Mouse (Mus musculus) cerebellum, postnatal 4 days (tissue): ENCODE results near the gene Ankrd60.

Experiments used
- DNase-seq, 2 experiments: peaks; one replicate each; pipeline ENCODE4 v3.0.0; 2022; ENCODE audit warnings: low spot score in 2 of 2, mixed read lengths in 1 of 2

The Ankrd60 gene

DNA sequence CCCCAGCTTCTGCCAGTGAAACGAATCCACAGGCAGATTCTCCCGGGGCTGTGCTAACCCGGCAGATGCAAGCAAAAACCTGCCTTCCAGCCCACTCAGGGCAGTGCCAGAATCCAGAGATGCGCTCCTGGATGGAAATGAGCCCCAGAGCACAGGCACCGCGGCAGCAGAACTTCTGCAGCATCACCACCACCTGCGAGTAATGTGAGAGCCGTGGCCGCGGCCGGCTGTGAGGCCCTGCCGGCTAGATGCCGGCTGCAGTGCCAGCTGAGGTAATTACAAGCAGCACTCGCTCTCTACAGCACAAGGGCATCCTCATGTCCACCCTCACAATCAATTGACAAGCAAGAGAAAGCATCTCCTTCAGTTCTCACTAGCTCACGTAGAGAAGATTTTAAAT, 6.2 kb upstream of the Ankrd60 start:
- DNase-seq, result no peak

DNA sequence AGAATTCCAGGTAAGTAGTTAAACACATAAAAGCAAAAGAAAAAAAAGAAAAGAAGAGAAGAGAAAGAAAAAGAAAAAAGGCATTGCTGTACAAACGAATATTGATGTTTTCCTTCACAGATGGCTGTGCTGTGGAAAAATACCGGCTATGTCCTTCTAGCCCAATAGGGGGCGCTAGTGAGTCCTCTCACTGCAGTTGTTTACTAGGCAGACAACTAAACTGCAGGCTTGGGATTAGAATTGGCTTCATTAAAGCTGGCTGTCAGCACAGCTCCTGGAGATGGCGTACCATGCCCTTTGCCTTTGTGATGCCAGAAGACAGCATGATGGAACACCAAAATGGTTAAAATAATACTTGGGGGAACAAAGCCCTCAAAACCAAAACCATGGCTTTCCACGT, 5.3 kb upstream of the Ankrd60 start:
- peak in 1 of 2 experiments; percentile 39 for DNase-seq

DNA sequence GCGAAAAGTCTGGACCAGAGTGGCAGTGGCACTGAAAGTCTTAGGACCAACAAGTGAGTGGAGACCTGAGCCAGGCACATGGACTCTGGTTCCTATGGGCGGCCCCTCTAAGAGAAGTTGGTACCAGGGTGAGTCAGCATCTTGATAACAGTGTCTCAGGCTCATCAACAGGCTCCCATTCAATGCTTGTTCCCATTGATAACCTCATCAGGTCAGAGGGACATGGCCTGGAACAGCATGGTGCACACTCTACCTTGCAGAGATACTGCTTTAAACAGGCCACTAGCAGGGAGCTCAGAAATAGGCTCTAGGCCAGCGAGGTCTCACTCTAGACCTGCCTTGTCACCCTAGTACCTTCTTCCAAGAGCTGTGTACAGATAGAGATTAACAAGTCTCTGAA, 4.7 kb upstream of the Ankrd60 start:
- DNase-seq, result no peak

DNA sequence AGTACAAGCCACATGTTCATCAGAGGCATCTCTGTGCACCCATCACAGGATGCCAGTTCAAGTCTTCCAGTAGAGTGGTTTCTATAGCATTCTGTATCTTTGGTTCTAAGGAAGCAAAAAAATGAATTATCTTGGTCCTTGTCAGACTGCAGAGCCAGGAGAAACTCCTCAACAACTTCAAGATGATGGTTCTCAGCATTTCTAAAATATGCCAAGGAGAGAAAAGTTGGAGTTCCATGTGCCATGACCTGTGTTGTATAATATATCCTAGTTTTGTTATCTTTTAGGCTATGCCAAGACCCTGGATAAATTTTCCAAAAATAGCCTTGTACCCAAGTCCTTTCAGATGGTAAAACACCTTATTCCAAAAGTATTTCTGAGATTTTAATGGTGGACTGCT, 2.9 kb upstream of the Ankrd60 start:
- DNase-seq, result no peak

DNA sequence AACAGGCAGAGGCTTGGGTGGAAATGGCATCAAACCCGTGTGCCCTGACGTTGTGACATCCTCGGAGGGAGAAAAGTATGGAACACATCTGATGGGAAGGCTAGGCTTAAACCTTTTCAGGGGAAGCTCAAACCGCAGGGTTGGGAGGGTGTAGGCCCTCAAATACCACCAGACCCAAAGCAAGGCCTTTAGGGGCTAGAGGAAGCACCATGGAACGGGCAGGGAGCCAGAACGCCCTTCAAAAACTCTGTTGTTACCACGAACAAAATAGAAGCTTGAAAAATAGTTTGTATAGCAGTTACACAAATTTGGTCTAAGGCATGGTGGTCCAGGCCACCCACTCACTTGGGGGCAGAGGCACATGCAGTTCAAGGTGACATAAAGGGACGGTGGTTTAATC, 430 bp upstream of the Ankrd60 start:
- DNase-seq, result no peak

DNA sequence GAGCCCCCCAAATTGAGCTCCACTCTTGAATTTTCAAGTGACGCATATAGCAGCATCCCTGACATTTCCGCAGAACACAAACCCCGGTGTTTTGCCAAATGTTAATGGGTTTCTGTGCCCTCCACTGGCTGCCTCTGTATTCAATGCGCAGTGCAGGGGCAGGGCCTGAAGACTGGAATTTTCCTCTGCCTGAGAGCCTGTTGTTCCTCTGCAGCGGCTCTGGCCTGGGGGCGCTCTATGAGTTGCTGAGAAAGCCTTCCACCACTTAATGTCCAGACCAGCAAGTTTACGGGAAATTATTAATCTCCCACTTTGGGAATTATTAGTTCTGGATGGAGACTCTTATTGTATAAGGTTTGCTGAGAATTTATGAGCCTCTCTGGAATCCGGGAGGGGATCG, 14.0 kb downstream of the Ankrd60 start:
- DNase-seq, result no peak

DNA sequence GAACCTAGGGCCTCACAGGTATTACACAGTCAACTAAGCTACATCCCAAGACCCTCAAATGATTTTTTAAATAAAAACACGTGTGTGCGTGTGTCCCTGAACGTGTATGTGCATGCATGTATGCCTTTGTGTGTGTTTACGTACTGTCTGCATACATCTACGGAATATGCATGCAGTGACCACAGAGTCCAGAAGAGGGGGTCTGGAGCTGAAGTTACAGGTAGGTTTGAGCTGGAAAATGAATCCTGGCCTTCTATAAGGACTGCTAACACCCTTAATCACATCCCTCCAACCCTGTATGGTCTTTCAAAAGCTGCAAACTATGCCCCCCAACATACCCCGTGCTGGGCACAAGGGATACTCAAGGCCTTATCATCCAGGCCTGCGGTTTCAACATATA, 14.8 kb downstream of the Ankrd60 start:
- DNase-seq, result peak in 1 of 2 experiments; percentile 37

DNA sequence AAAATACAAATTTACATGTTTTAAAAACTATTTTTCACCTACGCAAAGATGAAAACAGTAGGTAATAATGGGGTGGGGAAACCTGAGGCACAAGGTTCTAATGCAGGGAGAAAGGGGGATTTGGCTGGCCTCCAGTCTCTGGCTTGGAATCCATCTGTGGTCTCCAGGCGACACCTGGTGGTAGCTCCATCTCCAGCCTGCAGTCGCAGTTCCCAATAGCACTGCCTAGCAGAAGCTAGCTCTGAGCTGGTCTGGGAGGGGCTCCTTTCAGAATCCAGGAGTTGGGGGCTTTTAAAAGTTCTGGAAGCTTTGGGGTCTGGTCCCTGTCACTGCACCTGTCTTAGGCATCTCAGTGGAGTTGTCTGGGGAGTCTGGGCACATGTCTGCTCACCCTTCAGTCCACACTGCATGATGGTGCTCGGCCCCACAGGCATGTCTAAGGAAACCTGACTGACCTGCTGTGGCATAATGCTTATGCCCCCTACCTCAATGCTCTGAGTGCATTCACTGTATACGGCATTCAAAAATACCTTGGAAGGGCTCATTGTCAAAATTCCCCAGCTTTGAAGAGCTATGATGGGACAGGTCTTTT, 16.2 kb downstream of the Ankrd60 start:
- peak; percentile 78 to 87 for DNase-seq

DNA sequence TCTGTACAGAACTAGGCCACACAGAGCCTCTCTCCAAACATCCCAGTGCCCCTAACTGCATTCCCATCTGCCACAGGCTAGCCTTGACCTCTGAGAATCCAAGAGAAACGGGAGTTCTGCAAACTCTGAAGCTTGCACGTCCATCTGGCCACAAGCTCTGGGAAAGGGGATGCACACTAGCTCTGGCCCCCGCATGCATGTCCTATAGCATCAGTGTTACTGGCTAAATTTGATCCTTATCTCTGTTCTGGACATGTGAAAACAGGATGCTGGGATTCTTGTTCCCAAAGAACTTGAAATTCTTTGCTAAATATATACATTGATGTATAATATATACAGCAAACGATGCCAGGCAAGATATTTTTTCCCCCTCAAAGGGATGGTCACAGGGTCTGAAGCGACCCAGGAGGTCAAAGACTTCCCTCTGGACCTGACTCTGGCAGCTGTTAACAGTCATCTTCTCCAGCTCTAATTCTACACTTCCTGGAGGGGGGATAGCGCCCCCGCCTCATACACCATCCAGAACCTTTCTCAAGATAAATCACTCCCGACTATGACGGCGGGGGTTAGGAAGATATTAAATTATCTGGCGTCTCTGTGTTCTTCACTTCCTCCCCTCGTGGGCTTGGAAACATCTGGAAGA, 19.3 kb downstream of the Ankrd60 start:
- no peak for DNase-seq

DNA sequence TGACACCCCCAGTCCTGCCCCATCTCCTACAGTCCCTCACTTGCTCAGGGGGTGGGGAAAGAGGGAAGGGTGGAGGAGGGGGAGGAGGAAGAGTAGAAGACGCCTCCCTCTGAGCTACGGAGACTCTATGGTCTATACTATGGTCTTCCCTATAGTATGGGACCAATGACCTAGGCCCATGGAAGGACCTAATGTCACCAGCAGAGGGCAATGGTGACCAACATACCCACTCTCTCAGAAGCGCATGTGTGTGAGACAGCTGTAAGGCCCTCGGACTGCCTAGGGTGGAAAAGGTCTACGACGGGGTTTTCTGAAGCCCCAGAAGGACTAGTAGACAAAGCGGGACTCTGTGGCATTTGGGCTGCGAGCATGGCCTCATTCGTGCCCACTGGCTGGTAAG, 24.3 kb downstream of the Ankrd60 start:
- no peak for DNase-seq

DNA sequence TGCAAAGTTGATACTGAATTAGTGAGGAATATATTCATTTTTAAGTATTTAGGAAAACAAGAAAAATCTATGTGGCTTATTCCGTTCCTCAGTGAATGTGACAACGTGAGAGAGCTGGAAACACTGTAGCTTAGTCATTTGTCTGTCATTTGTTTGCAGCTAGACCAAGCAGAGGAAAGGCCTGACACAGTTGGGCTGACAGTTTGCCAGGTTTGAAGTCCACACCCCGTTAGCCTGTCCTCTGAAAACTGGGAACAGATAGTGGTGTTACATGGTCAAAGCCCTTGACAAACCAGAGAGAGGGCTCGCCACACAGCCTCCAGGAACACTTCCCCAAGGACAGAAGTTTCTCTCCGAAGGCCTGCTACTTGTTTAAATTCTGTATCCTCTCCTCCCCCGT, 27.5 kb downstream of the Ankrd60 start:
- no peak for DNase-seq

DNA sequence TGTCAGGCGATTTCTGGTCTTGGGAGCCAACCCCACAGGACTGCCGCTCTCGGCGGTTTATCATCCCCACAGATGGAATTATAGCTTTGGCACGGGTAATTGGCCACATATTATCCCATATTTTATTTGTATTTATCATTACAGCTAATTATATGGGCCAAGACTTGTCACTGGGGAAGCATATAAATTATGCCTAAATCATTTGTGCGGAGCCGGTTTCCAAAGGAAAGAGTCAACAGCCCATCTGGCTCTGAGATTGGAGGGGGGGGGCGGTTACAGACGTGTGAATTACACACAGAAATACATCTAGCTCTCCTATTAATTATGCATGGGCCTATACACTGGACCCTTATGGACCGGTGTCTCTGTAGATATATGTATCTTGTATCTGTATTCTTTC, 28.9 kb downstream of the Ankrd60 start:
- DNase-seq, result no peak

DNA sequence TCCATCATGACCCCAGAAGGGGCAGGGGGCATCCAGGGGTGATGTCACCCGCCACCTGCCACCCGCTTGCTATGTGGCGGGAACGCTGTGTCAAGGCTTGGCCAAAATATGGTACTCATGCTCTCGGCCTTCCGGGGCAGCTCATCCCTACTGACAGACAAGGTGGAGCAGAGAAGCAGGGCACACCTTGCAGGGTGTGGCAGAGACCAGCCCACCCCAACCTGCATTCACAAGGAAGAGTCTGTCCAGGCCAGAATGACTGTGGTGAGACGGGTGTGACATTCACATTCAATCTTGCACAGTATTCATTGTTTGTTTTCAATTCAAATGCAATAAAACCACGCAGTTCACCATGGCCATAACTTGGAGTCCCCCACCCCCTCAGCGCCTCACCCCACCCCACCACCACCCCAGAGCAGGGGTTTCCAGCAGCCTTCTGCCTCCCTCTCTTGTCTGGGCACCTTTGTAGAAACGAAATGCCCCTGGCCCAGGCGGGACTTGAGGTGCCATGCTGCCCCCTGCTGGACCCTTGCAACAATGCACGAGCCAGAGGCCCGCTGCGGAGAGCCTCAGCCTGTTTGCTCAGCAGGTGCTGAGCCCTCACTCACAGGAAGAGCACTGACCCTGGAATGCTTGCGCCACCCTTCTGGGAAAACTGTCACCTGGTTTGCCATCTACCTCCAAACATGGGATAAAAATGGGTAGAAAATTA, 32.0 kb downstream of the Ankrd60 start:
- peak; percentile 78 to 87 for DNase-seq

DNA sequence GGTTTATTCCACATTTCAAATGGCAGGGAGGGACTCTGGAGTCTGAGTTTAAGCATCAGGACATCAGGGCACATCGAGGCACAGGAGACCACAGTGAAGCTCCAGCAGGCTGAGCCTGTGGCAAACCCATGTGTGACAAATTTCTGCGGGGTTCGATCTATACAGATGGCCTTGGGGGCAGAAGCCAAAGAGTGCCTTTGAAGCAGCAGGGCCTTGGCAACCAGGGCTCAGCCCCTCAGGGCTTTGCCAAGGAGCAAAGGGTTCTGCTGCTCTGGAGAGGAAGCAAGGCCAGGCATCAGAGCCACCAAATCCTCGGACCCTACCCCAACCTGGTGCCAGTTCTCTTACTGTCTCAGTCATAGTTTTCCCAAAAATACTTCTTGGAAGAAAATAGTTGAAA, 35.4 kb downstream of the Ankrd60 start:
- DNase-seq, result no peak

DNA sequence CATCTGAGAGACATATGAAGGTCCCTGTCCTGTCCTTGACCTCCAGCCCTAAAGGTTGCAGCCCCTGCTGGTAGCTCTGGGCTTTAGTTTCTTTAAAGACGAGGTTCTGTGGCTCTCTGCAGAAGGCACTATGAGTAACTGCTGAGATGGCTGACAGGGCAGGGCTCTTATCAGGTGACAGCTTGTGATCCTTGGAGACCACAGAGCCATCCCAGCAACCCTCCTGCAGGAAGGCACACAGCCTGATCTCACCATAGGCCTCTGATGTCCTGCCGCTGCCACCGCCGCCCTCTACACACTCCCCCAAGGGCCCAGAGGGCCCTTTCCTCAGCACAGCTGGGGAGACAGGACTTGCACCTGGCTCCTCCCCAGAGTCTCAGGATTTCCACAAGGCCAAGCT, 36.4 kb downstream of the Ankrd60 start:
- no peak for DNase-seq

DNA sequence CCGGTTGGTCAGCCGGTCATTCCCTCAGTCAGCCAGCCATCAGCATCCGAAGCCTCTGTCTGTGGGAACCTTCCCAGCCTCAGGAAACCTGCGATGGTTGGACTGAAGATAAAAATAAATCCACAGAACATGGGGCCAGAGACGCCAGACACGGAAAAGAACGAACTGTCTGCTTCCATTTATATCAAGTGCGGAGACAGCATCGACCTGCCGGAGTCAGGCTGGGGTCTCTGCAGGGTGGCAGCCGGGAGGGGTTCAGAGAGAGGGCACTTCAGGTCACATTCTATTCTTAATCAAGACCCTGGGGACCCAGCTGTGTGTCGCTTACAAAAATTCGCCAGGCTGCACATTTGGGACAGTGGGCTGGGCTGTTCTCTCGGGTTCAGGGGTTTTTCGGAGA, 38.4 kb downstream of the Ankrd60 start:
- DNase-seq, result no peak

DNA sequence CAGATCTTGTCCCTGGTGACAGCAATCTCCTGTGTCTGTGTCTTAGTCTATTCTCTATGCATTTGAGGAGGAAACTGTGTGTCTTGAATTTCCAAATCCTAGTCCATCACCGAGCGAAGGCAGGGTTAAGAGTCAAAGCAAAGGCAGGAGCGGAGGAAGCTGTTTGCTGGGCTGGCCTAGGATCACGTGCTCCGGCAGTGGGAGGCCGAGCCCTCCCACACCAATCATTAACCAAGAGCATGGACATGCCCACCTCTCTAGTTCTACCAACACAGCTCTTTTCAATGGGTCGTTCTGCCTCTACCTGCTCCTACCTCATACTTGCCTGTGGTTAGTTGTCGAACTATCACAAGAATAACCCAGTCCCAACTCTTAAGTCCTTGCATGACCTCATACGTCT, 42.3 kb downstream of the Ankrd60 start:
- DNase-seq, result no peak

DNA sequence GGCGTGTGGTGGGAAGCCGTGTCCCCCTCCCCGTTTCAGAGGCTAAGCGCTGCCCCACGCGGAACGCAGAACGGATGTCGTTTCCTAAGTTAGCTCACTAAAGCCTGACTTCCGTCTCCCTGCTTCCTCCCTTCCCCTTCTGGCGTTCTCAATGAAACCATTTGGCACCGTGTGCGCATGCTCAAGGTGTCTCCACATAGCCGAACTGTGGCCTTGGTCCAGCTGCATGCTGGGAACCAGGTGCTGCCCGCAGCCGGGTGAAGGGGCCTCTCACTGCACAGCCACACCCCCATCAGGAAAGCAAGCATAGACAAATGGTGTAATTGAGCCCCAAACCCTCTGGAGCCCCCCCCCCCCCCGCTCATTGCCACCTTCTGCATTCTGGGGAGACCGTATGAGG, 42.8 kb downstream of the Ankrd60 start:
- peak in 1 of 2 experiments; percentile 42 for DNase-seq

DNA sequence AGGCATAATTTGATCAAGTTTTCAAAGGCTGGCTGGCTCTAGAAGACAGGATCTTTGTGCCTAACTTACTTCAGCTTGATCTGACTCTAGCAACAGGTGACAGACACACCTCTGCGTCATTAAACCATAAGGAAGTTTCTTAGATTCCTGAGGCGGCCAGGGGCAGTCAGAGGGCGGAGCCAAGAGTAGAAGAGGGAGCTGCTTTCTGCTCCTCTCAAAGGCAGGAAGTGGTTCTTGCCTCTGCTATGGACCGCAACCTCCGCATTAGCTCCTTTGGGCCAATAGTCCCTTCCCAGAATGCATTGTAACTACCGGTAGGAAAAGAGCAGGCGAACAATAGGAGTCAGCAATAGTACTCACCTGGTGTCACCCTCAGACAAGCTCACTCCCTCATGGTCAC, 43.6 kb downstream of the Ankrd60 start:
- DNase-seq, result no peak

DNA sequence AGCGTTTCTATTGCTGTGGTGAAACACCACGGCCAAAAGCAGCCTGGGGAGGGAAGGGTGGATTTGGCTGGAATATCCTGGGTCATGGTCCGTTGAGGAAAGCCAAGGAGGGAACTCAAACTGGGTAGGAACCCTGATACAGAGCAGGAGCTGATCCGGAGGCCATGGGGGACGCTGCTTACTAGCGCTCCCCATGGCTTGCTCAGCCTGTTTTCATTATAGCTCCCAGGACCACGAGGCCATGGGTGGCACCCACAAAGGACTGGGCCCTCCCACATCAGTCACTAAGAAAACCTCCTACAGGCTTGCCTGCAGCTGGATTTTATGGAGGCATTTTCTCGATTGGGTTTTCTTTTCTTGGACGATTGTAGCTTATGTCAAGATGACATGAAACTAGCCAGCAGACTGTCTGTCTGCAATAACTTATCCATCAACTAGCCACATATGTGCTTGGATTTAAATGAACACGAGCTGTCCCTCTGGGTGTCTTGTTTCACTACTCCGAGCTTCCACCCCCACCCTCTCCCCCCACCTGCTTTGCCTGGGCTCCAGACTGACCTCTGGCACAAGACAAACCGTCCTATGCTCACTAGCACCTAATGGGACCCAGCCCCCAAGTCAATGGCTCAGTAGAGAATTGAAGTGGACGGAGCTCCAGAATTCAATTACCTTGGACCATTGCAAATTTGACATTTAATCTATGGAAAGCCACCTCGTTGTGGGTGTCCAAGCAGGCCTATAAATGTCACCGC, 45.3 kb downstream of the Ankrd60 start:
- DNase-seq, result no peak

DNA sequence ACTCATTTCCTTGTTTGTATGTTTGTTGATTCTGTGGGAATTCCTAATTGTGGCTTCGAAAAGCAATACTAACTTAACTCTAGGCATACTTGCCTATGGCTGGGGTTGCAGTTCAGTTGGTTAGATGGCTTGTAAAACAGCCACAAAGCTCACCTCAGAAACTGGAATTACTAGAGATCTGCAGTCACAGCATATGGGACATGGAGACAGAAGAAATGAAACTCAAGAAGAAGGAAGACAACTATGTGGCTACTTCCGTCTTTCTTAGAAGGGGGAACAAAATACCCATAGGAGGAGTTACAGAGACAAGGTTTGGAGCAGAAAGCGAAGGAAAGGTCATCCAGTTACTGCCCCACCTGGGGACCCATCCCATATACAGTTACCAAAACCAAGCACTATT, 49.7 kb downstream of the Ankrd60 start:
- DNase-seq, result no peak

DNA sequence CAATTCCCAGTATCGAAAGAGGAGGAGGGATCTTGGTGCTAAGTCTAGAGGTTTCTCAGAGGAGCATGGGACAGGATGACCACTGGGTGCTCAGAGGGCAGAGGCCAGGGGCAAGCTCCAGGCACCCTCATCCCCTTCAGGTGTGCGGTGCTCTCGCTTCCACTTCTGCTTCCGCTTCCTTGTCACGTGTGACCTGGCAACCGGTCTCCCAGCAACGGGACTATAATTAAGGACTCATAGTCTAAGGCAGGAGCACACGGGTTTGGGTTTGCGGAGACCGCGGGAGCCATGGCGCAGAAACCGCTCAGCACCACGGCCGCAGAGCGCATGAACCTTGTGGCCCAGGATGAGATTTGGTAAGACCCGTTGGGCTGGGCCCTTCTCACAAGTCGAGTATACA, 55.8 kb downstream of the Ankrd60 start, which contains the start of gene 1700021F07Rik:
TSS of gene 1700021F07Rik (plus strand) at position 211 of the 400 bp plus-strand sequence.
- no peak for DNase-seq
